Mouse (Mus musculus) heart, adult 8-10 months (tissue): Measurements from ENCODE around the gene Atf7ip. TPM values are rescaled to one million over a fixed set of nuclear protein-coding genes. Genes with fewer than 3 reads are reported as not detected.
A peak's percentile ranks its signal among the peaks of the same experiment; 100 is the strongest.
"Not testable (repeated sequence)": the region's sequence is repeated elsewhere in the genome, so short reads cannot be mapped to it uniquely, and the experiment has no call there.

Experiments
- DNase-seq: peaks from one replicate; pipeline ENCODE4 v3.0.0; 2022; ENCODE audit warnings: low spot score
- total RNA-seq, 4 experiments: library from RNA; stranded (reverse); gene quantifications; 2 replicates each; pipeline ENCODE4 v1.2.4; 2022

The Atf7ip gene
- total RNA-seq: 10 to 100 TPM; 68.3 to 94.1 (median 76.8) TPM

GRCm38 (mm10) chr6:136505867-136506266 lies at the start of gene Atf7ip:
Atf7ip (plus strand) TSS chr6:136506167.
- DNase-seq: not testable (repeated sequence)

- no peak for DNase-seq
These were observed 49.7 kb upstream of the Atf7ip start for GRCm38 (mm10) chr6:136456302-136456701.

- DNase-seq: no peak
These were observed 46.8 kb upstream of the Atf7ip start for GRCm38 (mm10) chr6:136459156-136459555.

GRCm38 (mm10) chr6:136463491-136463890 lies 42.5 kb upstream of the Atf7ip start:
- no peak for DNase-seq

- peak; percentile 21 for DNase-seq
These were observed 41.8 kb upstream of the Atf7ip start for GRCm38 (mm10) chr6:136464121-136464621.

GRCm38 (mm10) chr6:136465021-136465420 lies 40.9 kb upstream of the Atf7ip start:
- no peak for DNase-seq

- peak; percentile 60 for DNase-seq
These were observed 40.0 kb upstream of the Atf7ip start for GRCm38 (mm10) chr6:136465959-136466381.

GRCm38 (mm10) chr6:136466956-136467750 lies 38.8 kb upstream of the Atf7ip start:
- peak; percentile 79 for DNase-seq

GRCm38 (mm10) chr6:136467837-136468236 lies 38.1 kb upstream of the Atf7ip start:
- peak; percentile 22 for DNase-seq

- DNase-seq: peak; percentile 97
These were observed 37.5 kb upstream of the Atf7ip start for GRCm38 (mm10) chr6:136468401-136468912.

- DNase-seq: no peak
These were observed 36.8 kb upstream of the Atf7ip start for GRCm38 (mm10) chr6:136468974-136469792.

- no peak for DNase-seq
These were observed 36.2 kb upstream of the Atf7ip start for GRCm38 (mm10) chr6:136469807-136470206.

- peak; percentile 86 for DNase-seq
These were observed 35.4 kb upstream of the Atf7ip start for GRCm38 (mm10) chr6:136470321-136471230.

GRCm38 (mm10) chr6:136471601-136472000 lies 34.4 kb upstream of the Atf7ip start:
- no peak for DNase-seq

GRCm38 (mm10) chr6:136472779-136473178 lies 33.2 kb upstream of the Atf7ip start:
- no peak for DNase-seq

GRCm38 (mm10) chr6:136473472-136474129 lies 32.4 kb upstream of the Atf7ip start:
- no peak for DNase-seq

GRCm38 (mm10) chr6:136475171-136475860 lies 30.7 kb upstream of the Atf7ip start:
- no peak for DNase-seq

GRCm38 (mm10) chr6:136477878-136478277 lies 28.1 kb upstream of the Atf7ip start:
- no peak for DNase-seq

- DNase-seq: no peak
These were observed 22.4 kb upstream of the Atf7ip start for GRCm38 (mm10) chr6:136483531-136483930.

GRCm38 (mm10) chr6:136484093-136484492 lies 21.9 kb upstream of the Atf7ip start:
- no peak for DNase-seq
